ENCODE assay signal across 8 mouse cellular contexts in the genomic region with DNA sequence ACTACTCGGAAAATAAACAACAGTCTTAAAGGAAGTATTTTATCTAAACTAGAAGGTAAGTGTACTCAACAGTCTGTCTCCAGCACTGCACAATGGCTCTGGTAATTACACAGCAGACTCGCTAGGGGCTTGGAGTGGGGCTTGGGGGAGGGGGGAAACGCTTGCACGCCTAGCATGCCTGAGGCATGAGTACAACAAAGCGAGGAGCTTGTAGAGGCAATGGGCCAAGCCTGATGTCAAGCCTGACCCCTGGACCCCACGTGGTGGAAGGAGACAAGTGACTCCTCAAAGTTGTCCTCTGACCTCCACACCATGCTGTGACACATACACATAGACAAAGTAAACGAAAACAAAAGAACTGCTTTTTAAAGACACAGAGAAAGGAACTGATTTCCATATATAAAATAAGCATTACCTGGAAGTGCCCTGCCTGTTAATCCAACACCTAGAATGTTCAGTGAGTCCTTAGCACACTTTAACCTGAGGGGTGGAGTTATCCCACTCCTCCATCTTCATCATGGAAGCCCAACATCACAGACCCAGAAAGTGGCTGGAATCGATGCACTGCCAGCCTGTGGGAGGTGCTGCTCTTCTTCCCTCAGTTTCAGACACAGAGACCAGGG. TPM values are rescaled to one million over a fixed set of nuclear protein-coding genes. Genes with fewer than 3 reads are reported as not detected.
A peak's percentile ranks its signal among the peaks of the same experiment; 100 is the strongest.
DNase-seq lines count a peak whose midpoint lies in the region; ATAC-seq and TF ChIP-seq lines count a peak whose summit lies in the region.

No protein-coding gene starts in this region.

- TF ChIP-seq POLR2A in brain, embryonic 14.5 days (IDR thresholded peaks at IDR 0.05; ENCODE audit: borderline replicate concordance, extremely low read depth, insufficient read depth, insufficient read length, poor library complexity, severe bottlenecking), result no peak

- TF ChIP-seq CTCF in C2C12 (IDR thresholded peaks at IDR 0.05; ENCODE audit: control insufficient read depth, insufficient read depth, insufficient read length), result no peak
- TF ChIP-seq CTCF in brain, embryonic 14.5 days (IDR thresholded peaks at IDR 0.05; ENCODE audit: borderline replicate concordance, extremely low read depth, insufficient read depth, insufficient read length), result peak; percentile 48; the same call in 1 of the 2 replicates

- H3K9ac ChIP-seq in intestine, embryonic 16.5 days (ENCODE audit: low read depth, low read length), result no peak overlapping the region
- no peak overlapping the region for H3K9ac ChIP-seq in lung, embryonic 15.5 days

- ATAC-seq in intestine, embryonic 16.5 days, result peak; percentile 60
- ATAC-seq in lung, embryonic 15.5 days (ENCODE audit: borderline replicate concordance, extremely low read depth, low FRiP score, low TSS enrichment), result peak; percentile 72

- no peak overlapping the region for H3K27ac ChIP-seq in intestine, embryonic 16.5 days (ENCODE audit: low read length)
- H3K27ac ChIP-seq in lung, embryonic 15.5 days, result no peak overlapping the region

- no peaks in the 10 kb centered on the region for H3K36me3 ChIP-seq in C2C12 (ENCODE audit: control insufficient read depth, insufficient read depth)
- H3K36me3 ChIP-seq in intestine, embryonic 16.5 days (ENCODE audit: control insufficient read depth, insufficient read depth, low read length), result no peaks in the 10 kb centered on the region
- no peaks in the 10 kb centered on the region for H3K36me3 ChIP-seq in lung, embryonic 15.5 days

- no peak overlapping the region for H3K4me3 ChIP-seq in C2C12 (ENCODE audit: insufficient read depth, poor library complexity, severe bottlenecking)
- no peak overlapping the region for H3K4me3 ChIP-seq in intestine, embryonic 16.5 days (ENCODE audit: low read length)
- no peak overlapping the region for H3K4me3 ChIP-seq in lung, embryonic 15.5 days

- no peaks in the 10 kb centered on the region for H3K27me3 ChIP-seq in C2C12 (ENCODE audit: control insufficient read depth, insufficient read depth, insufficient read length)
- H3K27me3 ChIP-seq in intestine, embryonic 16.5 days (replicated peaks; ENCODE audit: control insufficient read depth, insufficient read depth, low read length), result no peaks in the 10 kb centered on the region
- H3K27me3 ChIP-seq in lung, embryonic 15.5 days, result no peaks in the 10 kb centered on the region

- peaks cover 7% of the 10 kb centered on the region; the same call in 1 of the 2 replicates for H3K4me1 ChIP-seq in intestine, embryonic 16.5 days (ENCODE audit: control insufficient read depth, insufficient read depth, low read length)
- peaks cover 40% of the 10 kb centered on the region for H3K4me1 ChIP-seq in lung, embryonic 15.5 days

- WGBS in intestine, embryonic 16.5 days, result 33% methylated on average over 8 of the region's 8 CpGs
- 21% methylated on average over 8 of the region's 8 CpGs for WGBS in lung, embryonic 15.5 days

- H3K79me2 ChIP-seq in C2C12 (ENCODE audit: control insufficient read depth, insufficient read depth), result peaks cover 19% of the 10 kb centered on the region

- DNase-seq in brain, embryonic 14.5 days (ENCODE audit: low read depth), result peak; percentile 89
- DNase-seq in gastrocnemius, postnatal 25 days, result no peak
- no peak for DNase-seq in frontal cortex, postnatal 14 days (ENCODE audit: low spot score in 2 of 2)
- DNase-seq in spleen, postnatal 10 days (ENCODE audit: low spot score in 2 of 2), result no peak
- no peak for DNase-seq in layer of hippocampus, postnatal 10 days (ENCODE audit: low spot score in 2 of 2)

- no peaks in the 10 kb centered on the region for H3K9me3 ChIP-seq in intestine, embryonic 16.5 days (ENCODE audit: control insufficient read depth, low read length)
- no peaks in the 10 kb centered on the region for H3K9me3 ChIP-seq in lung, embryonic 15.5 days

- peaks cover 3% of the 10 kb centered on the region for H3K79me3 ChIP-seq in C2C12 (ENCODE audit: low read depth)

- H3K4me2 ChIP-seq in intestine, embryonic 16.5 days (ENCODE audit: low read depth, low read length), result no peak overlapping the region
- no peak overlapping the region for H3K4me2 ChIP-seq in lung, embryonic 15.5 days

- no peak overlapping the region for H3ac ChIP-seq in C2C12 (ENCODE audit: control insufficient read depth, insufficient read length, low read depth)

TF ChIP-seq in C2C12, 6 proteins besides CTCF, POLR2A, EP300 and RAD21:
- TF ChIP-seq CEBPB (IDR thresholded peaks at IDR 0.05; ENCODE audit: low read depth) (peak; percentile 79), FOSL1 (IDR thresholded peaks at IDR 0.05; ENCODE audit: insufficient read depth, low read length, poor library complexity, severe bottlenecking) (no peak), MYOG (IDR thresholded peaks at IDR 0.05; ENCODE audit: control insufficient read depth, extremely low read depth, insufficient read length) (no peak), USF1 (IDR thresholded peaks at IDR 0.05; ENCODE audit: low read depth) (peak; percentile 60), MYOD1 (IDR thresholded peaks at IDR 0.05; ENCODE audit: control insufficient read depth, insufficient read length, low read depth) (no peak), MAX (IDR thresholded peaks at IDR 0.05) (peak; percentile 75)

RNA-seq across cellular contexts. Expression of a gene that starts 45.6 kb away (rescaled TPM):
- 10.4 TPM for polyA plus RNA-seq in C2C12 (2012; fragmentation: generic; extraction: Trizol)
- polyA plus RNA-seq in brain, embryonic 14.5 days (2012; rRNA removed), result 103 and 129 TPM in 2 replicates
- 18.2 and 19.8 TPM in 2 replicates for polyA plus RNA-seq in intestine, embryonic 16.5 days (2015; fragmentation: Nextera tagmentation; extraction: Ambion mirVana)
- 41.6 and 55.9 TPM in 2 replicates for polyA plus RNA-seq in lung, embryonic 15.5 days (2015; fragmentation: Nextera tagmentation; extraction: Ambion mirVana)
- 10 to 100 TPM; 10.1 to 12.7 TPM for total RNA-seq in gastrocnemius, postnatal 25 days (2021)
- 10 to 100 TPM; 45.4 to 47.6 TPM for total RNA-seq in layer of hippocampus, postnatal 10 days (2021)
